Mouse (Mus musculus): ENCODE measurements around the gene Kcnip1.

DNA sequence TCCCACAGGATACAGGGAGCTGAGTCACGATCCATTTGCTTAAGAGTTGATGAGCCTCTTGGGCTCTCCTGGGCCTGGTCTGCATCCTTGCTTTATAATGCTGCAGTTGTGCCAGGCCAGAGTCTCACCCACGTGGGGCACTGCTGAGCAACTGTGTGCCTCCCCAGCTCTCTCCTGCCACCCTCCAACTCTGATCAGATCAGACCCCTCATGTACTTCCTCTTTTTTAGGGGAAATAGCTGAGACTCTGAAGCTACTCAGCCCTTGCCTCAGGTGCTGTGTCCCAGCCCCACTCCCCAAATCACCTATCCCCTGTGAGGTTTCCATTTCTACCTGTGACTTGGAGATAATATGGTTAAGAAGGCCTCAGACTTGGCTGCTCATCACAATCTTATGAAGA, 27.6 kb downstream of the Kcnip1 start:
- peak; percentile 10; the same call in 1 of the 2 replicates for TF ChIP-seq CTCF (IDR thresholded peaks at IDR 0.05; ENCODE audit: low read depth)
- no peak for TF ChIP-seq EP300 (optimal IDR thresholded peaks at IDR 0.05)

Data from stomach, postnatal 0 days (tissue).